Mouse (Mus musculus): ENCODE data around the gene Gabrb1.
A peak's percentile ranks its signal among the peaks of the same experiment; 100 is the strongest.

Gene Gabrb1

DNA sequence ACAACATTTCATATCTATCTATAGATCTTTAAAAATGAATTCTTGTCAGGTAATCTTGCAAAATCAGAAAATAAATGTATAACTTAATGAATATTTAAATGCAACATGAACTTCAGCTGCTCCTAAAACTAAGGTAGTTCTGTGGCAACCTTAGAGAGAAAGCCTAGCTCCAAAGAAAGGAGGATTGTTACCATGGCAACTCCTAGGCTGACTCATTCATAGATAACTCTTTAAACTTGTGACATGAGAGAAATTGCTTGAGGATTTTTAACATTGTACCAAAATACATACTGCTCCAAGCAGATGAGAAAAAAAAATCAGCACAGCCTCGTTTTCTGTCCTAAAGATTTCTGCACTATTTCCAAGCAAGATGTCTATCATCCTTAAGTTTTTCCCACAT, 171.1 kb downstream of the Gabrb1 start:
- peak; percentile 69 for DNase-seq (ENCODE audit: low spot score)

DNA sequence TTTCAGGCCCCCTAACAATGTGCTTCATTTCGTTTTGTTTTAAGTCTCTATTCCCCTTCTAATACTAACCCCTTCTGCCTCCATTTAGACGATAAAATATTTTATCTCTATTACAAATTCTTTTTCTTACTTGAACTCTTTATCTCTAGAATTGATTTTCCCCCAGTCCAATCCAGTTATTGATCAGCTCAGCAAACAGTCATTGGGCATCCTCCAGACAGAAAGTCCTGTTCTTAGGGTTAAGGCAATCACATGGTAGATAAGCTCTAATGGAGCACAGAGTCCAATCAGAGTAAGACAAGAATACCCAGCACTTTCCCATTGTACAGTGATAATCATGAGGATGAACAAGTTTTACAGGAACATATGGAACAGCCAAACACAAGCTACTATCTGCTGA, 172.4 kb downstream of the Gabrb1 start:
- DNase-seq (ENCODE audit: low spot score): no peak

DNA sequence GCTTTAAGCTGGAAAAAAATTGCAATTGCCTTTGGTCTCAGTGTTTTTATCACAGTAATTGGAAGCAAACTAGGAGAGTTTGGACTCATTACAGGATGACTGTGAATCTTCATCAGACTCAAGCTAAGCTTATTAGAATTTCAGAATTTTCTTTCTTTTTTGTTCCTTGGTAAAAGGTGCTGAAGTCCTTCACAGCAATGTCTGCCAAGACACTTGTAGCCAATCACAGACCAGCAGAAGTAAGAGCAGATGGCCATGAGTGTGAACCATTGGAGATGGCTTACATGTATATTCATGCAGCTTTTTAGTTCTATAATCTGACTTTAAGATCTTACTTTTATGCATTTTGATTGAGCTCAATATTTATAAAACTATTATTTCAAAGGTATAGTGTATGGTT, 184.3 kb downstream of the Gabrb1 start:
- no peak for DNase-seq (ENCODE audit: low spot score)

DNA sequence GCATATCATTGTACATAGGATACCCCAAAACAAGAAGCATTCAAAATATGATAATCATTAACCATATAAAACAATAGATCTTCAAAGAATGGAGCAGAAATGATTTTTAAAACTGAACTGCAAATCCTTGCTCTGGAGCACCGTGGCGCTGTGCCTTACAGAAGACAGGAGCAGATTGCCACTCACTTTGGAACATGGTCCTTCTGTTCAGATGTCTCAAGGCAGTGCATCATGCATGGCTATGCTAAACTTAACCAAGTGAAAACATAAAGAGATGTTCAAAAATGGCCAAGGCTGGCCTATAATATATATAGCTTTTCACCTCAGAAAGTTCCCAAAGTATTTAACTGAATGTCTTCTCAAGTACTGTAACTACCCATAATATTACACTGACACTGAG, 240.3 kb downstream of the Gabrb1 start:
- peak; percentile 6 for DNase-seq (ENCODE audit: low spot score)

DNA sequence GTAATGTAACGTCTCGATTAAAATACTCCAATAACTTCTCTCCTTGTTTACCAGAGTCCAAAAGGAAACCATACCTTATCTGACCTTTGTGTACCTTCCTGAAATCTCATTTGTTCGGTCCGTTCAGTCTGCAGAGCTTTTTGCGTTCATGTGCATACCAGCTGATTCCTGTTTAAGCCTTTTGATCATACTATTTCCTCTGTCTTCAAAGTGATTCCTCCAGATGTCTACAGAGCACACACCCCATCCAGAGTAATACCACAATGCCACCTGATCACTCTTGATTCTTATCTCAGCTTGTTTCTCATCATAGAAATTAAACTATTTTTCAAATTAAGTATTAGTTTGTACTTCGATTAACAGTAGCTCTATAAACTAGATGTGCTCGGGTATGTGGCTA, 245.5 kb downstream of the Gabrb1 start:
- DNase-seq (ENCODE audit: low spot score): no peak

DNA sequence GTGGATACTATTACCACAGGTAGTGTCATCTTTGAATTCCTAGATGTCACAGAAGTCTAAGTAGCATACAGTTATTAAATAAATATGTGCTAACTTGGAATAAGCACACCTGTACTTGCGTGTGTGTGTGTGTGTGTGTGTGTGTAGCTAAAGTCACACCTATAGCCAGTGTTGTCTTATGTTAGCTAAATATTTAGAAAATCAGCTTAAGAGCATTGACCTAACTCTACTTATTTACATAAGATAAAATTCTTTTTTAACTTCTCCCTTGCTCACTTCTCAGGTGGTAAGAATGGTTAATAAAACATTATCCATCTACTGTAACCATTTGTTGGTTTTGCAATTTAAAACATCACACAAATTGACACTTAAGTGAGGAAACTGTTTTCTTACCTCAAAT, 256.1 kb downstream of the Gabrb1 start:
- no peak for DNase-seq (ENCODE audit: low spot score)

DNA sequence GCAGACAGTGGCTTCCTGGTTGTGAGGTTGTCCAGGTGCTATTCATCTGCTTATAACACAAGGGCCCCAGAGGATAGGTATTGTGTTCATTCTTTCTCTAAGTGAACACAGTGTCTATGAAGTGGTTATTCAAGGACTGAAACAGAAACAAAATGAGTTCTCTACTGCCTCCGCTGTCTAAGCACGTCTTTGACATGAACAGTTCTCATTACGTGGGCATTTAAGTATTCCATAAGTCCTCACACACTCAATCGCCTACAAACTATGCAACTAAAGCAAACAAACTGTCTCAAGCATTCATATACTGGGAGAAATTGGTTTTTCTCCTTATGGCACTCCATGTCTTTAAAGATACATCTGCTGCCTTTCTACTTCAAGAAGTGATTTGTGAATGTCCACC, 257.8 kb downstream of the Gabrb1 start:
- peak; percentile 11 for DNase-seq (ENCODE audit: low spot score)

DNA sequence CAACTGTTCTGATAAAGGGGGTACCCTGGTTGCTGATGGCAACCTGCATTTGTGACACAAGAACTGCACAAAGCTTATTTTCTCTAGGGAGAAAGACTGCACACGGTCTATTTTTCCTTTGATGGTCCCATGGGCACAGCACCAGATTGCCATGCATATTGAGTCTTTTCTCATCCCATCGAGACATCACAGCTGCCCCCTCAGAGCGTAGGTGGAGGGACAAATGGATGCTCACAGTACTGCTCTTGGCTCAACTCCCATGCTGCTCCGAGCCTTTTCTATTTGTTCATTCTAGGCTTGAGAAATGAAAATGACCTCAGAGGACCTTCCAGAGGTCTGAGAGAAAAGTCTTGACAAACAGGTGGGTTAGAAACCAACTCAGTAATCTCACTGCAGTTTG, 259.3 kb downstream of the Gabrb1 start:
- peak; percentile 73 for DNase-seq (ENCODE audit: low spot score)

DNA sequence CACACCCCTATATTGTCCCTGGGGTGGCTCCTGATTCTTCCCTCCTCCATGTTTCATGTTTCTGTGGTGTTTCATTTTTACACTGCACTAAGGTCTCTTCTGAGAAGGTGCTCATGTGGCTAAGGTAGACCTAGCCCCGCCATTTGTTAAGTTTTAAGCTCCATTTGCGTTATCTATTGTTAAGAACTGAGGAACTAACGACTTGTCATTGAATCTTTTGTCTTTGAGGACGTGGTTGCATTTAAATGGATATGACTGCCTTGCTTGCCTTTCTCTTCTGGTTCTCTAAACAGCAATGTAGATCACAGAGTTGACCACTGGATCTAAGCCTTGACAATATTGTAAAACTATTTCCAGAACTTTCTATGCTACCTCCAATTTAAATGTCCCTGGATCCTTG, 265.7 kb downstream of the Gabrb1 start:
- no peak for DNase-seq (ENCODE audit: low spot score)

DNA sequence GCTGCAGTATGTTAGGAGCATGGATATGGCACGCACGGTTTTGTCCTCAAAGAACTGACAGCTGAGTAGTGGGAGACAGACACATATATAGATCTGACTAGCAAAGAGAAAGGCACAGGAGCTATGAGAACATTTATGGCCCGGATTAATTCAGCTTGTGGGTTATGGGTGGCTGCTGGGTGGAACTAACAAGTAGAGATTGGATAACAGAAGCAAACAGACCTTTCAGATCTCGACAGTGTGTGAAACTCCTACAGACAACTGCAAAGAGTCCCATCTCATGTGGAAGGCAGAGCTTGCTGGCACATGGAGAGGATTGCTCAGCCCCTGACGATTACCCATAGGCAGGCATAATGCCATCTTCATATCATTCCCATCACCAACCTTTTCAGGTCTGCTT, 268.4 kb downstream of the Gabrb1 start:
- DNase-seq (ENCODE audit: low spot score): peak; percentile 5

DNA sequence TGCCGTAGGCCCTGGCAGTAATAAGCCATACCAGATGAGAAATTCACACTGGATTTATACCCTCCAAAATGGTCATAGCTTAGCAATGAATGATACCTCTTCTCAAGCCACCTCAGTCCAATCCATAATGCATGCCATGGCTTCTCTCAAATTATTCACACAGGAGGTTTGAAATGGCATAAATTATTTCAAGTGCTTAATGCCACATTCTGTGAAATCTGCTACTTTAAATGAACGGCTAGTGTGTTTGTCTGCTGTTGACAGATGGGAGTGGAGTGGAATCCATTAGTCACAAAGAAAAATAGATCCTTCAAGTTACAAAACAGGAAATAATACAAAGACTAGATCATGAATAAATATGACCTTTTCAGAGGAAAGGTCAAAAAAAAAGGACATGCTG, 272.1 kb downstream of the Gabrb1 start:
- DNase-seq (ENCODE audit: low spot score): no peak

DNA sequence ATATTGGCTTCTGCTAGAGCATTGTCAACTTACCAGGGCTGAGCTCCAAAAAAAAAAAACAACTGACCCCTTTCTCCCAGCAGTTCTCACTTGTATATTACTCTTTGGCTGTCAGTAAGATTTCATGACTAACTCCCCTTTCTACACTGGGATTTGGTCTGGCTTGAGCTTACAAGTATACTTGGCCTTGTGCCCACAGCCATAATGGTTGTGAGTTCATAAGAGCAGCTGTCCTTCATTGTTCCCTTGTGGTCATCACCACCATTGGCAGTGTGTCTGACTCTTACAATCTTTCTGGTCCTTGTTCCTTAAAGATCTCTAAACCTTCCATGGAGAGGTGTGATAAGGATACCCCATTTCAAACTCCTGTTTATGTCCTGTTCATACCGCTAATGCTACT, 293.5 kb downstream of the Gabrb1 start:
- DNase-seq (ENCODE audit: low spot score): no peak

DNA sequence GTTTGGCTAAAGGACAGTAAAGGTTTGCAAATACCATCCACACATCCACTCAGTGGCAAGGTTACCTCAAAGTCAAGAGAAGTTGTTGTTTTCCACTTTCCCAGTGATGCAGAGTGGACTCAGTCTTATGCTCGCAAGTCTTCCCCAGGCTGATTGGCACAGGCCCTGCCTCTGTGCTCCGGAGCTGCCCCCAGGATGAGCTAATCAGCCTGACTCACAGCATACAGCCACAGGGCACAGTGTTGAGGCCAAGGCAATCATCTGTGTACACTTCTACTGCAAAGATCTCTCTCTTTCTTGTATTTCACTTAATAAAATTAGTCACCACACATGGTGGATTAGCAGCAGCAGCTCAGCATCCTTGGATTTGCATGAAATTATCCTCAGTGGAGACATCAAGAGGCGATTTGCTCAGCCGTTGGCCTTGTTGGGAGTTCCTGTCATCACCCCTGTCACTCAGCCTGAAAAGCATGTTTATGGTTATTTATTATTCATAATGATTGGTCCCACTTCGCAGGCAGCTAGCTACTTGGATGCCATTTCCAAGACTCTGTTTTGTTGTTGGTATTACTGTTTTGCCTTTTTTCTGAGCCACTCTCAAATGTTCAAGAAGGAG, 297.3 kb downstream of the Gabrb1 start:
- no peak for DNase-seq (ENCODE audit: low spot score)

DNA sequence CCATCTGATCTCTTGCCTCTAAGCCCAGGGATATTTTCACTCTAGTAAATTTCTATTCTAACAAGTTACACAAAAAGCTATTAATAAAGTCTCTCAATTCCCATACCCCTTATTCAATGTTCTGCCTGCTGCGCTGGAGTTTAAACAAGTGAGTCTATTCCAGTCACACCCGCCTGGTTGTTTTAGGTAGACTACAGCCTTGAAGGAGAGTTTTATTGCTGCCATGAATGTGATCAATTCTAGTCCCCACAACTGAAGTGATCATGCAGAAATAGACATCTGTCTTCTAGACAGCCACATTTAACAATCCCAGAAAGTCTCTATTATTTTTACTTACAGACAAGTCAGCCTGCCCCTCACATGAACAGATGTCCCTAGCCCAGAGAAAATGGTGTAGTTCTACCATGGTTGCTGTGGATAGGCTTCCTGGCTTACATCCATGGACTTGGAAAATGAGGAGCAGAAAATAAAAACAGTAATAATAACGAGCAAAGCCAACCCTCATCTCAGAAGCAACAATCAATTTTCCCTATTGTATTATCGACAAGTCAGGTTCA, 307.0 kb downstream of the Gabrb1 start:
- DNase-seq (ENCODE audit: low spot score): no peak

DNA sequence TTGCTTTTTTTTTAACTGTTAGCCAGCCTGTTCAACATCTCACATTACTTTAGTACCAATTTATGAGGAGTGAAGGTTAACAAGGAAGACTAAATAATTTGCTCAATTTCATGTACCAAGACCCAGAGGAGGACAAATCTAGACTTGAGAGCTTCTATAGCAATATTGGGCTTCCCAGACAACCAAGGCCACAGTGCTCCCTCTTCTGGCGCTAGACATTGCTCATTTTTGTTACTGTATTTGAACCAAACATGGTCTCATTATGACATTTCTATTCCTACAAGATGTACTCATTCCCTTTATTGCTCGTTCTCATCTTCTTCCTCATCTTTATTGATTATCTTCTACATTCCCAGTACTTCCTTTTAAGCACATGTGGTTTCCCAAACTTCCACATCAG, 307.6 kb downstream of the Gabrb1 start:
- no peak for DNase-seq (ENCODE audit: low spot score)

DNA sequence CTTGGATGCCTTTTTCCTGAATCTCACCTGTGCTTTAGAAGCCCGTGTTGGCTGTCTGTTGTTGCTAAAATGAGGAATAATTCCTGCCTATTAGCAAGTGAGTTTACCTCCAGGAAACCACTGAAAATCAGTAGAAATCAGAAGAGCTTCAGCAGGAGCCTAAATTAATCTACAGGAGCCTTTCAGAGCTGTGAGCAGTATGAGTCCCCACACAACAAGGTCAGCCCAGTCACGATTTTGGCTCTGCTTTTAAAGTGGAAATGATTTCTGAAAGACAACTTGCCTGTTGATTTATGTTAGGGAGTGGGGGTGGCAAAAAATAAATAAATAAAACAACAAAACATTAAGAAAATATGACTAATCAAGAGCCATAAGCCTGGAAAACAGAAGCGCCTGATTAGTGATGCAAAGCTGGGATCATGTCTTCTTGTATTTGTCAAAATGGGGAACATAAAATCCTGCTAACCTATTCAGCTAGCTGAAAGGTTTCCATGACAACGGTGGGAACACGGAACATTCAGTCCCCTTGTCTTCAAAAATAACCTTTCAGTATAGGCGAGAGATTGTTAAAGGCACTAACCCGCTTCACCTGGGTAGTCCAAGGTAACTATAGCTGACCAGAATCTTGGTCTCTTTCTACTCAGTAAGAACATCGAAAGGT, 312.4 kb downstream of the Gabrb1 start:
- no peak for DNase-seq (ENCODE audit: low spot score)

DNA sequence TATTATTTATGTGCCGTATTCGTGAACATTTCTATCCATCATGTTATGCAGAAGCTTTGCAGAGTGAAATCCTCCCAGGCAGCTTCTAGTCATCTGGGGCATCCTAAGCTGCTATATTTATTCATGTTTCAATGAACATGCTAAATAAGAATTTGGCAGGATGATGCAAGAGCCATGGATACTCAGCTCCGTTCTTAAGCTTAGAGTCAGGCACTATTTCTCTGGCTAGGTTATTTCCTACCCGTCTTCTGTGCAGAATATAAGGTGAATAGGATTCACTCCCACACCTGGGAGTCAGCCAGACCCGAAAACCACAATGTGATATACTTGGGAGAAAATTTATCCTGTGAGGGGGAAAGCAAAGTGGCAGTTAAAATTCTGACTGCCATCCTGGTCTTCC, 314.9 kb downstream of the Gabrb1 start:
- no peak for DNase-seq (ENCODE audit: low spot score)

DNA sequence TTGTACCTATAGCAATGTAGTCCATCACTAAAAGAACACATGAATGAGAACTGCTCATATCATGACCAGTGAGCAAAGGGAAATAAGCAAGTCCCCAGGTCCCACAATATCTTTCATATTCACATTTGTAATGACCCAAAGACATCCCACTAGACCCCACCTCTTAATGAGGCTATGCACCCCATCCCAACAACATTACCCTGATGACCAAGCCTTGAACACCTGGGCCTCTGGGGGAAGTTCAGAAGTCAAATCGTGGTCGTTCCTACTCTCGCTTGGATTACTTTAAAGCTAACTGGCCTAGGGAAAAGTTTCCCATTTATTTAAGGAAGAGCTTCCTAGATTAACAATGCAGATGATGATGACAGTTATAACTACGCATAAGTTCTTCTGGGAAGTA, 318.2 kb downstream of the Gabrb1 start:
- no peak for DNase-seq (ENCODE audit: low spot score)

DNA sequence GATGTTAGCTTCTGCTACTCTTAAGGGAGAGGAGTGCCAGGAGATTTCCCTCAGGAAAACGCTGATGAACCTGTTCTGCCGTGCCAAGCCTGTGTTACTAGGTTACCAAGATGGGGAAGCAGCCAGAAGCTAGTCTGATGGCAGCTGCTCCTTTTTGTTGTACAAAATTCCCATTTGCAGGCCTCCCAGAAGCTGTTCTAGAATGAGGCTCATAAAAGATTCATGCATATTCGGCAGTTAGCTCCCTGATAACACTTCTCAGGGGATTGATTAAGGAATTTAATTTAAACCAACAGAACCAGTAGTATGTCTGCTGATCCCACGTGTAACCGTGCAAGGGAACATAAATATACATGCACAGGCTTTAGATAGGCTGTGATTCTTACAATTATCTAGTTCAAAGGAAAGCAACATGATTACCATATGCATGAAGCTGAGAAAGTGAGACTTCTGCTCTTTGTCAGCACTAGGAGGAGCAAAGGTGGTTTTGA, 318.7 kb downstream of the Gabrb1 start:
- DNase-seq (ENCODE audit: low spot score): peak; percentile 68

DNA sequence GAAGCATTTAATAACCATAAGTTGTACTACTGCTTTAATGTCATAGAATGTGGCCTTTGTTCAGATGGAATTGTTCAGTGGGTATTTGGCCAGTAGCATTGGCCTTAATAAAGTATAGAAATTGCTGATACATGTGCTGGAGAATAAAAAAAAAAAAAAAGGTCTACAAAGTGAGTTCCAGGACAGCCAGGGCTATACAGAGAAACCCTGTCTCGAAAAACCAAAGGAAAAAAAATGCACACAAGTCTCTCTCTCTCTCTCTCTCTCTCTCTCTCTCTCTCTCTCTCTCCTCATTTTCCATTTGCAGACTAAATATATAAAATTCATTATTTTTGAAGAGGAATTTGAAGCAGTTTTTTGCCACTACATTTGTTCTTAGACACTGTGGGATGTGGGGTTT, 328.6 kb downstream of the Gabrb1 start:
- DNase-seq (ENCODE audit: low spot score): no peak

DNA sequence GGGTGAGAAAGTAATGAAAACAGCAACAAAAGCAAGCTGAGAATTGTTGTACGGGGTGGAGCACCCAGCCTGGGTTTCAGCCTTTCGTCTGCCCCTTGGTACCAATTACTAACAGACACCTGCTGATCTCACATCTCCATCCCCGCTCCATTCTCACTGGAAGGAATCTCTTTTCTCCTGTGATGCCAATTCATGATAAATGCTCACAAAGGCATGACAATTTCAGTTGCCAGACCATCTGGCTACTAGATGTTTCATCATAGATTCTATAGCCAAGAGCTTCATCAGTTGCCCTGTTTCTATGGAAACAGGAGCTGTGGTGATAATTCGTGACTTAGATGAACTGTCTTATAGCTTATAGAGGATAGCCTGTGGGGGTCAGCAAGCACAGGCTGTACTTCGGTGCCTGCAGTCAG, 329.1 kb downstream of the Gabrb1 start:
- DNase-seq (ENCODE audit: low spot score): peak; percentile 48

DNA sequence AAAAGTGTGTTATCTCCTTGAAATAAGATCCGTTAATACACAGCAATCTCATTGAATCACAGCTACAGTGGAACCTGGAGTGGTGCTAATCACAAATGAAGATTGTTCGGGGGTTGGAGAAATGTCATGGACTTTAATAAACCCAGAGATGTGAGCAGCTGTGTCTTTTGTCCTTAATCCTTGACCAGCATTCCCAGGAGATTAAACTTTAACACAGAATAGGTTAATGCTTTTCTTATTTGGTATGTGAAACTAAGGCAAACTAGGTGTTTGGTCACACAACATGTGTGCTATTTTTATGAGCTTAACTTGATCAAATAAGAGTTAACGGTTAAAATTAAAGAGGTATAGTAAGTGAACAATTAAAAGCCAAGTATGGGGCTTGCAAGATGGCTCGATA, 341.6 kb downstream of the Gabrb1 start:
- DNase-seq (ENCODE audit: low spot score): no peak

DNA sequence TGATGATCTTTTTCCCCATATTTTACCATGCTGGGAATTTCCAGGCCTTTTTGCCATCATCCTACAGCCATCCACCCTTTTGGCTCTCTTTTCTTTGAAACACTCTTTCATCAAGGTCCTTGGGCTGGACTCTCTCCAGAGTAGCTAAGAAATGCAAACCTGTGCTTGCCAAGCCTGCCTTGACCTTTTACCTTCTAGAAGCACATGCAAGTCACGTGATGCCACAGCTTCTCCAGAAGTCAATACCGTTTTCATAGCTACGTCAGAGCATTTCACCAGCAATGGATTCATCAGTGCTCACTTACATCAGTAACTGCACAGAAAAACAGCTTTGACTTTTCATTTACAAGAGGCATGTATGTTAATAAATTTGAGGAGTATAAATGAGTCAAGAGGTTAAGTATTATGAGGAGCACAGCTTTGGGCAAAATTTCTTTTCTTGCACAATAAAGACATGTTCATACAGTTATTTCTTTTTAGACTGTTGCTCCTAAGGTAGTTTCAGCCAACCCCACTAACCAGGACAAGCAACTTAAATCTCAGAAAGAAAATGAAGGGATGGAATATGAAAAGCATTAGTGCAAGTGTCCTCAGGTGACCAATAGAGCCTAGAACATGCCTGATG, 346.0 kb downstream of the Gabrb1 start:
- DNase-seq (ENCODE audit: low spot score): no peak
